Mouse (Mus musculus): ENCODE results near the gene Gabbr2.

Gene Gabbr2

GRCm38 (mm10) chr4:46696467-46696866 lies 295.2 kb downstream of the Gabbr2 start:
- peak; percentile 57 for DNase-seq

GRCm38 (mm10) chr4:46690565-46690964 lies 301.1 kb downstream of the Gabbr2 start:
- DNase-seq, result peak; percentile 95

GRCm38 (mm10) chr4:46690023-46690420 lies 301.7 kb downstream of the Gabbr2 start:
- DNase-seq, result peak; percentile 63

- DNase-seq, result peak; percentile 87
Observed at GRCm38 (mm10) chr4:46689397-46690022, 302.2 kb downstream of the Gabbr2 start.

- no peak for DNase-seq
Observed at GRCm38 (mm10) chr4:46688213-46688832, 303.4 kb downstream of the Gabbr2 start.

GRCm38 (mm10) chr4:46684160-46684559 lies 307.5 kb downstream of the Gabbr2 start:
- peak; percentile 71 for DNase-seq

GRCm38 (mm10) chr4:46676646-46677045 lies 315.0 kb downstream of the Gabbr2 start:
- no peak for DNase-seq

GRCm38 (mm10) chr4:46675992-46676391 lies 315.7 kb downstream of the Gabbr2 start:
- no peak for DNase-seq

- no peak for DNase-seq
Observed at GRCm38 (mm10) chr4:46675272-46675785, 316.3 kb downstream of the Gabbr2 start.

GRCm38 (mm10) chr4:46668620-46669019 lies 323.1 kb downstream of the Gabbr2 start:
- DNase-seq, result no peak

GRCm38 (mm10) chr4:46666420-46666819 lies 325.3 kb downstream of the Gabbr2 start:
- DNase-seq, result no peak

- no peak for DNase-seq
Observed at GRCm38 (mm10) chr4:46665371-46665774, 326.3 kb downstream of the Gabbr2 start.

- DNase-seq, result no peak
Observed at GRCm38 (mm10) chr4:46664123-46665009, 327.3 kb downstream of the Gabbr2 start.

- DNase-seq, result no peak
Observed at GRCm38 (mm10) chr4:46661433-46661832, 330.2 kb downstream of the Gabbr2 start.

GRCm38 (mm10) chr4:46658946-46659345 lies 332.7 kb downstream of the Gabbr2 start:
- no peak for DNase-seq

- DNase-seq, result peak; percentile 63
Observed at GRCm38 (mm10) chr4:46657116-46657515, 334.6 kb downstream of the Gabbr2 start.

- no peak for DNase-seq
Observed at GRCm38 (mm10) chr4:46655956-46656355, 335.7 kb downstream of the Gabbr2 start.

- DNase-seq, result no peak
Observed at GRCm38 (mm10) chr4:46655298-46655697, 336.4 kb downstream of the Gabbr2 start.

- peak; percentile 94 for DNase-seq
Observed at GRCm38 (mm10) chr4:46650086-46650753, 341.5 kb downstream of the Gabbr2 start, which contains the start of gene Tbc1d2. Gene Tbc1d2, minus strand, starts transcription at chr4:46650209.

GRCm38 (mm10) chr4:46649161-46649560 lies 342.5 kb downstream of the Gabbr2 start:
- DNase-seq, result no peak

- no peak for DNase-seq
Observed at GRCm38 (mm10) chr4:46643676-46644112, 348.0 kb downstream of the Gabbr2 start.

GRCm38 (mm10) chr4:46642924-46643675 lies 348.6 kb downstream of the Gabbr2 start:
- DNase-seq, result no peak

Measured in cerebellum, adult 9-11 months (tissue).